Comparison of ENCODE assay signal across 8 mouse cellular contexts in the genomic region with DNA sequence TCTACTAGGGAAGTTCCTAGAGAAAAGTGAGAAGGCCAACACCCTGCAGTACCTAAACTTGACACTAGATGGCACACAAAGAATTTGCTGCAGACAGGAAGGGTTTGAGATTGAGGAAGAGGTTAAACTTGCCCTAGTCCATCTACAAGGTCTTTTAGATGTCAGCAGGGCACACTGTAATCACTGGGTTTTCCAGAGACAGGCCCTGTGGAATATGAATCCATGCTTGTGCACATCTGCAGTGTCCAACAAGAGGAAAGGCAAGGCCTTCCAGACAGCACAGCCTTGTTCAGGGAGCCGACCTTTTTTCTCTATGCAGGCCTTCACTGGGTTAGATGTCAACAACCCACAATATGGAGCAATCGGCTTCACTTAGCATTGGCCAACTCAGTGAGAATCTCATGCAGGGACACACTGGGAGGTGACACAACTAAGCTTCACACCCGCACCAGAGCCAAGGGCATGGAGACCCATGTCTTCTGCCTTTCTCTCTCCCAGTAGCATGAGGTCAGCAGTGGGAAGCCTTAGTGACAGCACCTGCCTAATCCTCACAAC. TPM values are rescaled to one million over a fixed set of nuclear protein-coding genes. Genes with fewer than 3 reads are reported as not detected.
A peak's percentile ranks its signal among the peaks of the same experiment; 100 is the strongest.
DNase-seq lines count a peak whose midpoint lies in the region; ATAC-seq lines count a peak whose summit lies in the region.

No protein-coding gene starts in this region.

- 81% methylated on average over 3 of the region's 3 CpGs for WGBS in embryonic facial prominence, embryonic 11.5 days
- 75% methylated on average over 3 of the region's 3 CpGs for WGBS in midbrain, embryonic 11.5 days

- no peak overlapping the region for H3K27ac ChIP-seq in embryonic facial prominence, embryonic 11.5 days (replicated peaks; ENCODE audit: low read depth, low read length)
- H3K27ac ChIP-seq in midbrain, embryonic 11.5 days (ENCODE audit: low read depth, low read length) = no peak overlapping the region

- no peak for ATAC-seq in embryonic facial prominence, embryonic 11.5 days (replicated peaks; ENCODE audit: insufficient number of reproducible peaks, low FRiP score, low TSS enrichment, low read depth)
- peak; percentile 43; the same call in 1 of the 2 replicates for ATAC-seq in midbrain, embryonic 11.5 days (ENCODE audit: low FRiP score)

- H3K36me3 ChIP-seq in embryonic facial prominence, embryonic 11.5 days (replicated peaks; ENCODE audit: control insufficient read depth, insufficient read depth, low read depth, low read length) = peaks cover 6% of the 10 kb centered on the region
- peaks cover 8% of the 10 kb centered on the region; the same call in 1 of the 2 replicates for H3K36me3 ChIP-seq in midbrain, embryonic 11.5 days (ENCODE audit: control insufficient read depth, insufficient read depth, low read length)

- no peak overlapping the region for H3K9ac ChIP-seq in embryonic facial prominence, embryonic 11.5 days (replicated peaks; ENCODE audit: low read length)
- no peak overlapping the region for H3K9ac ChIP-seq in midbrain, embryonic 11.5 days (ENCODE audit: low read length)

- H3K4me3 ChIP-seq in embryonic facial prominence, embryonic 11.5 days (ENCODE audit: low read depth, low read length) = no peak overlapping the region
- no peak overlapping the region for H3K4me3 ChIP-seq in midbrain, embryonic 11.5 days (ENCODE audit: low read depth, low read length)

- peak; percentile 62 to 78 for DNase-seq in left cerebral cortex, adult 18-20 months (ENCODE audit: low spot score in 2 of 2)
- DNase-seq in left cerebral cortex, adult 11 months (ENCODE audit: low spot score) = no peak
- peak; percentile 20 for DNase-seq in adrenal gland, postnatal 25 days
- DNase-seq in embryonic facial prominence, embryonic 11.5 days (ENCODE audit: low spot score) = peak; percentile 82
- peak; percentile 63 to 85 for DNase-seq in heart, postnatal 14 days
- peak; percentile 36 to 61 for DNase-seq in left cerebral cortex, postnatal 36 days (ENCODE audit: low spot score in 2 of 2)
- peak; percentile 97 for DNase-seq in midbrain, embryonic 11.5 days (ENCODE audit: low spot score, missing footprints)
- DNase-seq in telencephalon, adult 2 months (ENCODE audit: low read depth, low spot score) = peak; percentile 47

- H3K9me3 ChIP-seq in embryonic facial prominence, embryonic 11.5 days (replicated peaks; ENCODE audit: control insufficient read depth, low read length) = no peaks in the 10 kb centered on the region
- no peaks in the 10 kb centered on the region for H3K9me3 ChIP-seq in midbrain, embryonic 11.5 days (ENCODE audit: control insufficient read depth, low read length)

- intact Hi-C loops in heart, postnatal 14 days (cut with DNase I) = loop anchor here (1.0 kb wide), 1 partner anchor 45 kb away; no protein-coding TSS in a partner anchor
- intact Hi-C loops in left cerebral cortex, postnatal 36 days (cut with DNase I) = loop anchor here (5.0 kb wide), 1 partner anchor 43 kb away; a partner anchor contains a TSS

- no peaks in the 10 kb centered on the region for H3K4me1 ChIP-seq in embryonic facial prominence, embryonic 11.5 days (ENCODE audit: control insufficient read depth, insufficient read depth, low read length)
- no peaks in the 10 kb centered on the region for H3K4me1 ChIP-seq in midbrain, embryonic 11.5 days (ENCODE audit: control insufficient read depth, insufficient read depth, low read length)

- H3K4me2 ChIP-seq in embryonic facial prominence, embryonic 11.5 days (ENCODE audit: low read depth, low read length) = no peak overlapping the region
- H3K4me2 ChIP-seq in midbrain, embryonic 11.5 days = no peak overlapping the region

- no peaks in the 10 kb centered on the region for H3K27me3 ChIP-seq in embryonic facial prominence, embryonic 11.5 days (ENCODE audit: control insufficient read depth, insufficient read depth, low read length)
- no peaks in the 10 kb centered on the region for H3K27me3 ChIP-seq in midbrain, embryonic 11.5 days (ENCODE audit: control insufficient read depth, insufficient read depth, low read length)

RNA-seq across cellular contexts. Expression of a gene that starts 16.0 kb away (rescaled TPM):
- 100 to 1,000 TPM; 215 to 218 TPM for total RNA-seq in left cerebral cortex, adult 18-20 months (2021)
- 162 and 189 TPM in 2 replicates for total RNA-seq in adrenal gland, postnatal 25 days (2021)
- polyA plus RNA-seq in embryonic facial prominence, embryonic 11.5 days (2014; fragmentation: Nextera tagmentation; extraction: Ambion mirVana) = 245 and 256 TPM in 2 replicates
- 10 to 100 TPM; 66.9 to 87.0 TPM for total RNA-seq in heart, postnatal 14 days (2021)
- total RNA-seq in left cerebral cortex, postnatal 36 days (2021) = 100 to 1,000 TPM; 186 to 201 TPM
- 239 and 240 TPM in 2 replicates for polyA plus RNA-seq in midbrain, embryonic 11.5 days (2014; fragmentation: Nextera tagmentation; extraction: Ambion mirVana)

RNA-seq across cellular contexts. Expression of a gene that starts 41.2 kb away (rescaled TPM):
- total RNA-seq in left cerebral cortex, adult 18-20 months (2021) = 10 to 100 TPM; 12.5 to 14.7 TPM
- 13.0 and 15.4 TPM in 2 replicates for total RNA-seq in adrenal gland, postnatal 25 days (2021)
- polyA plus RNA-seq in embryonic facial prominence, embryonic 11.5 days (2014; fragmentation: Nextera tagmentation; extraction: Ambion mirVana) = 29.9 and 38.5 TPM in 2 replicates
- 1 to 10 TPM; 3.5 to 4.2 TPM for total RNA-seq in heart, postnatal 14 days (2021)
- total RNA-seq in left cerebral cortex, postnatal 36 days (2021) = 10 to 100 TPM; 12.7 to 13.2 TPM
- polyA plus RNA-seq in midbrain, embryonic 11.5 days (2014; fragmentation: Nextera tagmentation; extraction: Ambion mirVana) = 32.0 and 38.4 TPM in 2 replicates
